Mouse (Mus musculus) heart, postnatal 4 days (tissue): ENCODE results near the gene Myl9. TPM values are rescaled to one million over a fixed set of nuclear protein-coding genes. Genes with fewer than 3 reads are reported as not detected.

Source experiments
- DNase-seq: peaks from one replicate; pipeline ENCODE4 v3.0.0; 2021
- total RNA-seq, 2 experiments: library from RNA; stranded (reverse); gene quantifications; 2 replicates each; pipeline ENCODE4 v1.2.3; 2021

Gene Myl9
- 1,000 to 10,000 TPM; 1,178 to 1,267 TPM for total RNA-seq

DNA sequence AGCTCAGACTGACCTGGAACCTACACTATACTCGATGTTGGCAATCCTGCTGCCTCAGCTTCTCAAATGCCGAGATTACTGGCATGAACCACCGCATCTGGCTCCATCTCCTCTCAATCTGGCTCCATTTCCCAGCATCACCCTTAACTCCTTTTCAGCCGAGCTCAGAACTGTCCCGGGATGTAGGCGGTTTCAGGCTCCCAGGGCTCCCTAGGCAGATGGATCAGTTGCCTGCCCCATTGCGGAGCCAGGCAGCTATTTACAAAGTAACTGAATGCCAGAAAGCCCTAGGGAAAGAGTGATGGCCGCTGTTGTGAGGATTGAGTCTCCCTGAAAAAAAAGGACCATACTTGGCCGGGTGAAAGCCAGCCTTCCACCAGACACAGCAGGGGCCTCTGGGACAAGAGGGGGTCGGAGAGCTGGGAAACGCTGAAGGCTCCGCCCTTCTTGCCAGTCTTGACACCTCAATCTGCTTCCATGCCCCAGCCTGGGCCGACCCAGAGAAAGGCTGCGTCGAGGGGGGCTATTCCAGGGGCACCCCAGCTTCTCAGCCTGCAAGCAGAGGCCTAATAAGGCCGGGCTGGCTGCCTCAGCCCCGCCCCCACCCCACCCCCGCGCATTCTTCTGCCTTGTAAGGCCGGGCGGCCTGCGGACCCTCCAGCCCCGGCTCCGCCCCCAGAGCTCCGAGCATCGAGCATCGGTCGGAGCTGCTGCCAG lies at the start of gene Myl9:
TSS of gene Myl9 (plus strand) at position 683 of the 717 bp plus-strand sequence.
- peak; percentile 84 for DNase-seq

DNA sequence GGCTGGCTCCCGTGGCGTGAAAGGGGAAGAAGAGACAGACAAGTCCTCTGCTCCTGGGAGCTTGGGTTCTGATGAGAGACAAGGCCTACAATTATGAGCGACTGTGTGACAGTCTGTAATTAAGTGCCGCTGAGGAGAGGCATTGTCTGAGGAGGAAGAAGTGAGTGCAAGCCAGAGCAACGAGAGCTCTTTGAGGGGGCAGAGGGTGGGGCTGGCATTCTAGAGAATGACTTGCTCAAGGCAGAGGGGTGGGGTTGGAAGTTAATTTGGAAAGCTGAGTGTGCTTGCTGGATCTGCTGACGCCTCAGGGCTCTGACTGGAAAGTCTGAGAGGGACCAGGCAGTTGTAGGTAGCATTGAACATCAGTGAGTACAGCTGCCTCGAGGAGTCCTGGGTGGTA lies 48.9 kb upstream of the Myl9 start:
- DNase-seq, result no peak

DNA sequence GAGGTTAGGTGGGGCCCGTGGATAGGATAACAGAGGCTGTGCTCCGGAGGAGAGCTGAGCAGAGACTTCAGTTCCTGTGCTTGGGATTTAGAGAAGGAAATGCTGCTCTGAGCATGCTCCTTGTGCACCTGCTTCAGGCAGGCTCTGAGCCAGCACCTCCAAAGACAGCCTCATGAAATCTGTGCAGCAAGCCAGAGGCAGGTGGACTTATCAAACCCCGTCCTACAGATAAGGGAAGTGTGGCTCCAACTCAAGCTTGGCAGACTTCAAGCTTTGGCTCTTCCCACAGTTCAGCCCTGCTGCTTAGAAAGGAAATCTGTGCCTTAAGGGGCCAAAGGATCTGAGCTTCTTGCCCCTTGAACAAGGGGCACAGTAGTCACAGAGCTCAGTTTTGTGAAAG lies 48.3 kb upstream of the Myl9 start:
- no peak for DNase-seq

DNA sequence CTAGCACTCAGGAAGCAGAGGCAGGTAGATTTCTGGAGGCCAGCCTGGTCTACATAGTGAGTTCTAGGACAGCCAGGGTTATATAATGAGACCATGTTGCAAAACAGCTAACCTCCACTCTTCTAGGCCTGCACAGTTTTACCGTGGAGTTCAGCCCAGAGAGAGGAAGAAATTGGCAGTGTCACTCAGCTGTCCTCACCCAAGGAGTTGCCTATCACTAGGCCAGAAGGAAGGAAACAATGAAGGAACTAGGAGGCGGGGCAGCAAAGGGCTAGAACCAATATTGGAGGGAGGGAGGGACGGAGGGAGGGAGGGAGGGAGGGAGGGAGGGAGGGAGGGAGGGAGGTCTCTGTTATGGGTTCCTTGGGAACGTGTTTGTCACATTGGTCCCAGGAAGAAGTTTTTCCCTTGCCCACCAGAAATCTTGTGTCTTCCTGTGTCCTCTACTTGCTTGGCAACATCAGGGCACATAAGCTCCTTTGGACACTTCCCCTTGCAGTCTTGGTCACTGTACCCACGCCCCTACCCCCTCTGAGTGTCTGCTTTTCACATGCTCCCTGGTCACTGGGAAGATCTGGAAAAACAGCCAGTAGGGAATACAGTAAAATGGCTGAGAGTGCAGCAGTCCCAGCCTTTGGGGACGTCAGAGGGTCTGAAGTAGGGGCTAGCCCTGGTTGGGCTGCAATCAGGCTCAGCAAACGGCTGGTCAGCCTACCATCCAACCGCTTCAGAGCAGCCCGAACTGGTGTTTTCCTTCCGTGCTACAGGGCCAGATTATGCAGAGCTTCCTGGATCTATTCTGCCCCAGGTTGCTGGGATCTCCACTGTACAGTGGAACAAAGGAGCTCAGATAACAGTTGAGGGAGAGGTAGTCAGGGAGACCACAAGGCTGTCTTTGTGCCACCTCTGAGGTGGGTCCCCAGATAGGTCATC lies 45.4 kb upstream of the Myl9 start:
- peak; percentile 8 for DNase-seq

DNA sequence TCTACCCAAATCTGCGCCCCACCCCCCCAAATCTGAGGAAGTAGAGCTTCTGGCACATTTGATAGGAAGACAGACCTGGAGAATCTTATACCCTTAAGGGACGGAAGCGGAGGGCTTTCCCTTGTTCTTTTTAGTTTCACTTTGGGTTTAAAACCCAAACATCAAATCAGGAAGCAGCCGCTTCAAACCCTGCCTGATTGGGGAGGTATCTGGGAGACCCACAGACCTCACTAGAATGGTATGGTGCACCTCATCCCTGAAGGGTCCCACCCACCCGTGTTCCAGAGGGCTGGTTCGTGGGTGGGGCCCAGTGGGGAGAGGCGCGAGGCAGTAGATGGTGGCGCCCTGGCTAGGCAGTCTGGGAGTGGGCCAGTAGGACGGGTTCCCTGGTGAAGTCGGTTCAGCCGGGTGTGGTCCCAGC lies 44.7 kb upstream of the Myl9 start:
- peak; percentile 38 for DNase-seq

GRCm38 (mm10) chr2:156731592-156731991 lies 43.6 kb upstream of the Myl9 start:
- no peak for DNase-seq

DNA sequence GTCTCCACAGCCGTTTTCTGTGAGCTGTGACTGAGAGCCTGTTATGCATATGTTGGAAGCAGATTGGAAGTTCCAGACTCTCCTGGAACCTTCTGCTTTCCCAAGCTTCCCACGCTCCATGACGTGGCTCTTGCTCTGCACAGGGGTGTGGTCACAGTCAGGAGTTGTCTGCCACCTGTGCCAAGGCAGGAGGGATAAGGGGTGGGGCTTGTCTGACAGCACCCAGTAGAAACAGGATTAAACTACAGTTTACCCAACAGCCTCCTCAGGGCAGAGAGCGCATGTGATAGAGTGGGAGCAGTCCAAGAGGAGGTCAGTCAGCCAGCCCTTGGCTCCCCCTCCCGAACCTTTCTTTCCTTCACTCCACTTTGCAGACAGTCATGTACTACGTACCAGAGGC lies 43.1 kb upstream of the Myl9 start:
- peak; percentile 79 for DNase-seq

DNA sequence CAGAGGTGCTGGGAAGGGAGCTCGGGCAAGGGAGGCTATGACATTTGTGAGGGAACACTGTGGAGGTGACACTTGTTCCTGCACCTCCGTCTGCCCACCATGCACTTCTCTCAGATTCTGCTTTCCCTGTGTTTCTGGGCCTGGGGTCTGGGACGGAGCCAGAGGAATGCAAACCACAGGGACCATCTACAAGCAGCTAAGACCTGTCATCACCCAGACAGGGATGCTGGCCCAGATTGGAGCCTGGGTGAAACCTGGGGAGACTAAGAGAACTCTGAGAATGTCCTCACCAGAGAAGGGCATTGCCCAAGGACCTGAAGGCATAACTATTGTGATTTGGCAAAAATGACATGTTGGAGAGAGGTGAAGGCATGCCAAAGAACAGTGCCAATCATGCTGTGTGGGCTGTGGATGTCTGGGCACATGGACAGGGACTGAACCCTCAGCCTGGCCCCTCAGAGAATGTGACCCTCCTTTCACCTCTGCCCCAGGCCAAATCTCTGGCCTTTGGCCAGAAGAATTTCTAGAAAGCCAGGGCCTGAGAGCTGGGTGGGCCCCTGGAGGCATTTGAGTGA lies 39.4 kb upstream of the Myl9 start:
- DNase-seq, result no peak

DNA sequence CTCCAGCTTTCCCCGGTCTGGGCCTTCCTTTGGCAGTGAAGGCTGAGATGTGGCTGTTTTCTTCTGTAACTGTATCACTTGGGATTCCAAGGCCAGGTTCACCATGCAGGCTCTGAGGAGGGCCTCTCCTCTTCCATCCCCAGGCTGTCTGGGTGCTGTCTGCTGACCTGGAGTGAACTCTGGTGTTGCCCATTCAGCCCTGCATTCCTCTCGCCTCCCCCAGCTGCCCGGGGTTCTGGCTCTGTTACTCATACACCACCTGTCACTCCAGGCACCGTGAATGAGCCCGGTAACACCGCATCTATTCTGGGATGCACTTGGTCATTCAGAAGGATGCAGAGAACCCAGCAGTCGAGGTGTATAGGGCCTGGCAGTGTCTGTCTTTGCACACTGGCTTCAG lies 38.4 kb upstream of the Myl9 start:
- peak; percentile 61 for DNase-seq

GRCm38 (mm10) chr2:156737976-156738375 lies 37.2 kb upstream of the Myl9 start:
- peak; percentile 50 for DNase-seq

- DNase-seq, result no peak
Measured at GRCm38 (mm10) chr2:156741265-156741664, 34.0 kb upstream of the Myl9 start.

DNA sequence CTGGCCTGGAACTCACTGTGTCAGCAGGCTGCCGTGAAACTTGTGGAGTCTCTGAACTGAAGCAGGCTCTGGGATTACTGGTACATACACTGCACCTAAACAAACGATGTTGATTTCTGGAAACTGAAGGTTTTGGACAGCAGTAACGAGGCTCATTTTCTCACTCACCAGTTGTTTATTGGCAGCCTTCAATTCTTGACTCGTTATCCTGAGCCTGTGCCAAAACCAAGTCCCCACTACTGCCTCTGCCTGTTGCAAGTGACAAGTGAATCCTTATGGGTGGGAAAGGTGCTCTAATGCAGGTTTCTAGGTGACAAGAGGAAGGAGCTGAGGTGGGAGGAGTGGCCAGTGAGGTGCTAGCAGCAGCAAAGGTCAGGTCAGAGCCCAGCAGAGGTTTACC lies 33.2 kb upstream of the Myl9 start:
- DNase-seq, result no peak

- DNase-seq, result no peak
Measured at GRCm38 (mm10) chr2:156743248-156743647, 32.0 kb upstream of the Myl9 start.

DNA sequence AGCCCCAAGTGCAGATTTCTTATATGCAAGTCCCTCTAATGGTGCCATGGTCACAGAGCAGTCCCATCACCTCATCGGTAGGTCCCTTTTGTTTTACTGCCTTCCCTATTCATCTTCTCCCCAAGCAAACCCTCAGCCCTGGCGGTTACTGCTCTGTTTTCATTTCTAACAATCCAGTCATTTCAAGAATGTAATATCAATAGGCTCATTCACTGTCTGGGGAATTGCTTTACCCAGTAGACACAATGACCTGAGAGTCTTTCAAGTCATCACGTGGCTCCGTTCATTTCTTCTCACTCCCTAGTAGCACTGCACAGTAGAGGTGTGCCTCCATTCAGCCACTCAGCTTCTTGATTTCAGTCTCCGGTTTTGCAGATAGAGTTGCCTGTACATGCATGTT lies 30.8 kb upstream of the Myl9 start:
- no peak for DNase-seq

- no peak for DNase-seq
Measured at GRCm38 (mm10) chr2:156747315-156747714, 27.9 kb upstream of the Myl9 start.

DNA sequence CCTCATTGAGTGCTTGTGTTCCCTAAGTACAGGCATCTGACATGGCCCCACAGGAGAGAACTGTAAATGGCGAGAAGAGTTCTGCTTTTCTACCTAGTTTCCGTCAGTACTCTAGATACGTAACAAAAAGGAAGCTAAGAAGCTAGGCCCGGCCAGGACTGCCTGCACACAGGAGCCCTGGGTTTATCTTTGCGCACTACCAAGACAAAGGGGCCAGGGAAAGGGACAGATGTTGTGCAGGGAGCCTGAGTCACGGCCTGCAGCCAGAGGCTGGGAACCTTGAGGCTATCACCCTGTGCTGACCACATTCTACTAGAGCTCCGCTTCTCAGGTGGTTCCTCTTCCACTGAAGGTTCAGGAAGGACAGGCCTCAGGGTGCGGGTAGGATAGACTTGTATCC lies 25.5 kb upstream of the Myl9 start:
- no peak for DNase-seq

DNA sequence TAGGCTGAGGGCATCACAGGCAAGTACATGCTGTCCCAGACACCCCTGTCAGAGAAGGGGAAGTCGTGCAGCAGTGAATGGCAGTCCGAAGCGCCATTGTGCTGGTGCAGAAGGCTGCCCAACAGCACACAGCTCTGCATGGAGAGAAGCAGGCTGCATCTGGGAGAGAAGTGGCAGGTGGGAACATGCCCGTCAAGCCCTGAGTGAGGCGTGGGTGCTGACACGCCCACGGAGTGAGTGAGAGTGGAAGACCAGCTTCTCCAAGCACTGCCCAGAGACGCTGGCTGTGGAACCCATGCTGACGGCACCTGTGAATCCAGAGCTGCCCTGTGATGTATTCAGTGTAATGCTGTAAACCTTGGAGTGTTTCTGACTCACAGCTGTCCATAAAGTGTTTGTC lies 18.3 kb upstream of the Myl9 start:
- DNase-seq, result no peak

DNA sequence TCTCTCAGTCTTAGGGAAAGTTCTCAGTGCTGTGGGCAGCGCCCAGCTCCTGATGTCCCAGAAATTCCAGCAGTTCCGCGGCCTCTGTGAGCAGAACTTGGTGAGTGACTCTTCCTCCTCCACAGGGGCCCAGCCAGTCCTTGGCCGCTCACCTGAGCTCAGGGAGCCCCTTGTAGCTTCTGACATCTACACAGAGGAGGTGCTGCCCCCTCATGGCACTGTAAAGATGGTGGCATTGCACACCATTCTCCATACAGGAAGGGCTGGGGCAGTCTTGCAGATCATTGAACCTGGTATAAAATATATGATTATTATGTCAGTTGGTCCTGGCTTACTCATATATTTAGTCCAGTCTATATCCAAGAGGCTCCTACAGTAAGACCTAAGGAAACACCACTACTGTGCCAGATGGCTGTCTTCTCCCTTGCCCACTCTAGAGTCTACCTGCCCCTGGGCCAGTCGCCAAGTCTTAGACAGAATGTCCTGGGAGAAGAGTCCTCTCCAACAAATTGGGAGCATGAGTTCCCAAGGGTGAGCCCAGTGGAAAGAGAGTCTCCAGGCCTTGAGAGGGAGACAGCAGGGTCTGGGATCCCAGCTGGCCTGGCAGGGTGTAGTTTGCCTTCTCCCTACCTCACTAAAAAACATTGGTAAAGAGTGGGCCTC lies 14.2 kb upstream of the Myl9 start:
- no peak for DNase-seq

- no peak for DNase-seq
Measured at GRCm38 (mm10) chr2:156761521-156762278, 13.5 kb upstream of the Myl9 start.

- DNase-seq, result no peak
Measured at GRCm38 (mm10) chr2:156762499-156762898, 12.7 kb upstream of the Myl9 start.

DNA sequence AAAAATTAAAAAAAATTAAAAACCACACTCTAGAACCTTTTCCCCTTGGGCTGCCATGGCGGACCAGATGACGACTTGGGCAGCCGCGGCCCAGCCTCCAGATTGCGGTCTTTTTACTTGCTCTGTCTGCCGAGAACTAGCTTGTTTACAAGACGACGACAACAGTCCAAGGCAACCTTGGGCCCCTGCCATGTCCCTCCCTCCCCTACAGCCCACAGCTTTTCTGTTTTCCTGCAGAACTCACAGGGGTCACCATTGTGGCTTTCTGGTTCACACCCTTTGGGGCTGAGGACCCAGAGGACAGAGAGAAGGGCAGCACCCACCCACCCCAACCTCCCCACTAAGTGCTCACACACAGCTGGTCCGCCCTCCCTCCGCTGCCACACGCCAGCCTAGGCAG lies 12.1 kb upstream of the Myl9 start:
- peak; percentile 61 for DNase-seq

DNA sequence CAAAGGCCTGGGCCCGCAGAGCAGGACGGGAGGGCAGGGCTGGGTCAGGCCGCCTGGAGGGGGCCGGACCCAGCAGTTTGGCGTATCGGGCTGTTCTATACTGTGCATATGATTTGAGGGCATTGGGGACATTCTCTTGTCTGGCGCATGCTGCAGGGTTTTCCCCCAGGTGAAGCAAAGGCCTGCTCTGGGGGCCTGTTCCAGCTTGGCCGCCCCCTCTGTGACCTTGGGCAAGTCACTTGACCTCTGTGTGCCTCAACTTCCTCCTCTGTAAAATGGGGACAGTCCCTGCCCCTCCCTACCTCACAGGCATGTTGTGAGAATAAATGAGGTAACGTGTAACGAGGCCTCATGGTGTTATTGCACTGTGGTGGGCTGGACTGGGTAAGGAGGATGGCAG lies 11.2 kb upstream of the Myl9 start:
- no peak for DNase-seq
